Mouse (Mus musculus) kidney, embryonic 14.5 days (tissue): ENCODE data around the gene Gdf1. TPM values are rescaled to one million over a fixed set of nuclear protein-coding genes. Genes with fewer than 3 reads are reported as not detected.

ENCODE experiments used
- polyA plus RNA-seq: library from polyadenylated mRNA; unstranded; fragments of >200 nt; fragmentation: Nextera tagmentation; extraction: Ambion mirVana; gene quantifications from 2 replicates; pipeline ENCODE4 v1.2.1, GENCODE M21; 2014

Gdf1 gene
- polyA plus RNA-seq, 1 experiment from 2014 or later, result 7.6 TPM

Other genes starting within 250 kb of the Gdf1 start
- not detected in 2 replicates for gene Hapln4, start 246.4 kb upstream of the Gdf1 start, polyA plus RNA-seq
- 0.07 and 0.19 TPM in 2 replicates for gene Ncan, start 208.9 kb upstream of the Gdf1 start, polyA plus RNA-seq
- 25.5 and 40.7 TPM in 2 replicates for gene Nr2c2ap, start 198.5 kb upstream of the Gdf1 start, polyA plus RNA-seq
- gene Rfxank, start 190.7 kb upstream of the Gdf1 start, polyA plus RNA-seq, result 18.6 and 19.6 TPM in 2 replicates
- 49.6 and 64.5 TPM in 2 replicates for gene Borcs8, start 190.3 kb upstream of the Gdf1 start, polyA plus RNA-seq
- 0.30 and 0.97 TPM in 2 replicates for gene Mef2b, start 190.1 kb upstream of the Gdf1 start, polyA plus RNA-seq
- 43.6 and 47.5 TPM in 2 replicates for gene Tmem161a, start 157.5 kb upstream of the Gdf1 start, polyA plus RNA-seq
- gene Slc25a42, start 117.5 kb upstream of the Gdf1 start, polyA plus RNA-seq, result 2.1 and 3.0 TPM in 2 replicates
- 23.7 and 33.0 TPM in 2 replicates for gene Sugp2, start 95.6 kb upstream of the Gdf1 start, polyA plus RNA-seq
- gene Armc6, start 95.4 kb upstream of the Gdf1 start, polyA plus RNA-seq, result 23.2 and 24.8 TPM in 2 replicates
- 54.5 and 70.2 TPM in 2 replicates for gene Homer3, start 47.0 kb upstream of the Gdf1 start, polyA plus RNA-seq
- gene Ddx49, start 27.3 kb upstream of the Gdf1 start, polyA plus RNA-seq, result 49.9 TPM in 2 replicates
- gene Cope, start 27.3 kb upstream of the Gdf1 start, polyA plus RNA-seq, result 322 and 327 TPM in 2 replicates
- gene Cers1, start 14.0 kb upstream of the Gdf1 start, polyA plus RNA-seq, result 2.3 and 2.6 TPM in 2 replicates
- 21.8 and 24.2 TPM in 2 replicates for gene Upf1, start 23.5 kb downstream of the Gdf1 start, polyA plus RNA-seq
- gene Comp, start 43.7 kb downstream of the Gdf1 start, polyA plus RNA-seq, result 0.14 and 0.26 TPM in 2 replicates
- gene Crtc1, start 109.8 kb downstream of the Gdf1 start, polyA plus RNA-seq, result 15.5 and 21.2 TPM in 2 replicates
- 14.4 and 19.2 TPM in 2 replicates for gene Klhl26, start 147.2 kb downstream of the Gdf1 start, polyA plus RNA-seq
- gene Tmem59l, start 157.5 kb downstream of the Gdf1 start, polyA plus RNA-seq, result 8.5 and 12.4 TPM in 2 replicates
- gene Crlf1, start 163.3 kb downstream of the Gdf1 start, polyA plus RNA-seq, result 26.7 and 34.8 TPM in 2 replicates
- 129 and 151 TPM in 2 replicates for gene Rex1bd, start 176.9 kb downstream of the Gdf1 start, polyA plus RNA-seq
- 1,078 and 1,559 TPM in 2 replicates for gene Uba52, start 181.0 kb downstream of the Gdf1 start, polyA plus RNA-seq
- gene Fkbp8, start 197.9 kb downstream of the Gdf1 start, polyA plus RNA-seq, result 252 and 291 TPM in 2 replicates
- 70.0 and 70.9 TPM in 2 replicates for gene Kxd1, start 198.1 kb downstream of the Gdf1 start, polyA plus RNA-seq
- 12.9 and 22.4 TPM in 2 replicates for gene Ell, start 209.6 kb downstream of the Gdf1 start, polyA plus RNA-seq